Mouse (Mus musculus): Measurements from ENCODE around the gene Tbc1d20.

GRCm38 (mm10) chr2:152292475-152292874, 1.2 kb upstream of the Tbc1d20 start:
- TF ChIP-seq CTCF (IDR thresholded peaks at IDR 0.05; ENCODE audit: control insufficient read depth, insufficient read depth, low read length), result no peak
- TF ChIP-seq POLR2A (IDR thresholded peaks at IDR 0.05; ENCODE audit: borderline replicate concordance, control insufficient read depth, low read depth, low read length), result no peak

Measured in bone marrow, adult 2 months (tissue).